Mouse (Mus musculus) forebrain, postnatal 0 days (tissue): ENCODE measurements around the gene Hist1h1d. TPM values are rescaled to one million over a fixed set of nuclear protein-coding genes. Genes with fewer than 3 reads are reported as not detected.
"Not testable (repeated sequence)": the region's sequence is repeated elsewhere in the genome, so short reads cannot be mapped to it uniquely, and the experiment has no call there.

Source experiments
- ATAC-seq: fragments of 200-750 bp; cut with Nextera tagmentation; 2 replicates; pipeline ENCODE4 v1.8.0; 2017; ENCODE audit warnings: mild to moderate bottlenecking, moderate library complexity
- DNase-seq: peaks from one replicate; pipeline ENCODE4 v3.0.0-alpha.2; 2015
- H3K27ac ChIP-seq: fragments of 300-500 bp; sonication (generic); 2 replicates; pipeline ENCODE4 v1.5.1; 2014; ENCODE audit warnings: low read depth, mild to moderate bottlenecking, antibody characterized with exemption, low read length, moderate library complexity, mixed read lengths
- H3K27me3 ChIP-seq: fragments of 300-500 bp; sonication (generic); 2 replicates; pipeline ENCODE4 v1.6.1; 2014; ENCODE audit warnings: mild to moderate bottlenecking, low read length, mixed read lengths; ENCODE audit not compliant: insufficient read depth
- H3K36me3 ChIP-seq: fragments of 300-500 bp; sonication (generic); 2 replicates; pipeline ENCODE4 v1.6.1; 2014; ENCODE audit warnings: mild to moderate bottlenecking, moderate library complexity; ENCODE audit not compliant: insufficient read depth
- H3K4me1 ChIP-seq: fragments of 300-500 bp; sonication (generic); 2 replicates; pipeline ENCODE4 v1.6.1; 2014; ENCODE audit warnings: antibody characterized with exemption; ENCODE audit not compliant: insufficient read depth
- H3K4me2 ChIP-seq: fragments of 300-500 bp; sonication (generic); 2 replicates; pipeline ENCODE4 v1.6.1; 2014; ENCODE audit warnings: low read depth, mild to moderate bottlenecking, moderate library complexity
- H3K4me3 ChIP-seq: fragments of 300-500 bp; sonication (generic); 2 replicates; pipeline ENCODE4 v1.5.1; 2014; ENCODE audit warnings: low read depth, low read length, mixed read lengths
- H3K9ac ChIP-seq: fragments of 300-500 bp; sonication (generic); 2 replicates; pipeline ENCODE4 v1.6.1; 2014; ENCODE audit warnings: mild to moderate bottlenecking
- H3K9me3 ChIP-seq: fragments of 300-500 bp; sonication (generic); 2 replicates; pipeline ENCODE4 v1.6.1; 2016; ENCODE audit warnings: low read length
- CTCF ChIP-seq: sonication (generic); IDR thresholded peaks from 2 replicates; pipeline ENCODE4 v1.5.1; 2016; ENCODE audit warnings: antibody characterized with exemption, control low read depth, low read depth
- whole genome bisulfite sequencing: fragments of 180-500 bp; shearing (Covaris S2); extraction: QIAGEN DNeasy Blood & Tissue Kit; methylation state at CpG from one replicate; pipeline ENCODE4 v1.1.7; 2014; 5-methylcytosine and 5-hydroxymethylcytosine counted together
- polyA plus RNA-seq: library from polyadenylated mRNA; unstranded; fragments of >200 nt; fragmentation: Nextera tagmentation; extraction: Ambion mirVana; gene quantifications from 2 replicates; pipeline ENCODE4 v1.2.1, GENCODE M21; 2015
- total RNA-seq: library from RNA; depleted of rRNA; stranded (reverse); fragments of >200 nt; gene quantifications from 2 replicates; pipeline ENCODE4 v1.2.3, GENCODE M21; 2014

Gene Hist1h1d
- total and polyA plus RNA-seq, 2 experiments from 2014 or later = 0.12 to 48.5 TPM

DNA sequence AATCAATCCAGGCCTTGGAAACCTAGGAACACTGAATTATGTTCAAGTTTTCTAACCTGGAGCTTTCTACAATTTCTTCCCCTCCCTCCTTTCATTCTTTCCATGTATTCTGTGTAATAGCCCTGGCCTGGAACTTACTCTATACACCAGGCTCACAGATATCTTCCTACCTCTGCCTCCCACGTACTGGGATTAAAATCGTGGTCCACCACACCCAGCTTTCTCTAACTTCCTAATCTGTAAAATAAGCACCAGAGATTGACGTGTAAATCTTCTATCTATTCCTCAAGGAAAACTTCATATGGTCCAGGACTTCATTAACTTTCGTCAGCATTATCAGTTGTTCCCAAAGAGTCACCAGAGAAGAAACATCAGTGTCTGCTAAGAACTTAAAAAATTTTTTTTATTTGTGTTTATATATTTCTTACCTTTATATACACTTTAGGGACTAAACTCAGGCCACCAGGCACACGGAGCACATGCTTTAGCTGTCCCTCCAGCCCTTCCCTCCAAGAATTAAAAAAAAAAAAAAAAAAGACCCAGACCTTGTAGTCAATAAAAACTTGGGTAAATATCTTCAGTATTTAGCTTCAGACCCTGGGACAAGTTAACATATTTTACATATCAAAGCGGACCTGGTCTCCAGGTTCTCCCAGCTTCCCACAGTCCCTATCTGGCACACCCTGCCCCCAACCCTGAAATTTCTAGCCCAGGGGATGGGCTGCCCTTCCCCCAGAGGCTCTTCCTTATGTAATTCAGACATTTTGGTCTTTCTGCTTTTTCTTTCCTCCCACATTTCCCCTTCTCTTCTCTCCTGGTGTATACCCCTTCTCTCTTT lies 29.4 kb downstream of the Hist1h1d start:
- Histone ChIP-seq H3K4me3 (peak overlapping the region; percentile 54), H3K27me3 (no peaks in the 10 kb centered on the region), H3K36me3 (no peaks in the 10 kb centered on the region), H3K27ac (peak overlapping the region; percentile 74), H3K4me2 (peak overlapping the region; percentile 82), H3K4me1 (peaks cover 10% of the 10 kb centered on the region; the same call in 1 of the 2 replicates), H3K9ac (peak overlapping the region; percentile 60), H3K9me3 (no peaks in the 10 kb centered on the region)
- TF ChIP-seq CTCF = no peak
- no peak for DNase-seq
- no peak for ATAC-seq
- WGBS = 3% methylated on average over 6 of the region's 6 CpGs

- Histone ChIP-seq H3K9ac (no peak overlapping the region), H3K27me3 (no peaks in the 10 kb centered on the region), H3K27ac (no peak overlapping the region), H3K4me2 (no peak overlapping the region), H3K4me1 (peaks cover 10% of the 10 kb centered on the region; the same call in 1 of the 2 replicates), H3K36me3 (no peaks in the 10 kb centered on the region), H3K9me3 (no peaks in the 10 kb centered on the region), H3K4me3 (no peak overlapping the region)
- ATAC-seq (no peak), DNase-seq (no peak)
- TF ChIP-seq CTCF = no peak
Observed at GRCm38 (mm10) chr13:23583387-23584068, 30.5 kb downstream of the Hist1h1d start.

GRCm38 (mm10) chr13:23584331-23584730 lies 31.3 kb downstream of the Hist1h1d start:
- Histone ChIP-seq H3K4me3 (peak overlapping the region; percentile 47), H3K4me2 (peak overlapping the region; percentile 72), H3K36me3 (no peaks in the 10 kb centered on the region), H3K27ac (peak overlapping the region; percentile 94), H3K4me1 (peaks cover 10% of the 10 kb centered on the region; the same call in 1 of the 2 replicates), H3K9me3 (no peaks in the 10 kb centered on the region), H3K9ac (peak overlapping the region; percentile 71; the same call in 1 of the 2 replicates), H3K27me3 (no peaks in the 10 kb centered on the region)
- ATAC-seq = no peak
- DNase-seq = no peak
- no peak for TF ChIP-seq CTCF

DNA sequence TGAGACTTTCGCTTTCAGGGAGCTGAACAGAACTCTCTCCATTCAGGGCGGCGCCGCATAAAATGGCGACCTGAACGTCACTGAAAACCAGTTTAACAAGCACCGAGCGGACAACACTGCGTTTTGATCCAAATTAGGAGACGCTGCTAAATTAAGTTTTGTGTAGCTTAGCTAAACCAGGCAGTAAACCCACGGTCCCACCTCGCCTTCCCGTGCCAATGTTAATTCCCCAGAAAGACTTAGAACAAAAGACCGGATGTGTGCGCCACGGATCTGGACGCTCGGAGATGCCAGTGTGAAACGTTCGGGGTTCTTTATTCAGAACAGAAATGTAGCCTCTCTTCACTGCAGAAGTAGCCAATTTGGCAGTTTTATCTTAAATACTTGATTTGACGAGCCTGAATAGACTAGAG lies 32.0 kb downstream of the Hist1h1d start:
- under 1% methylated on average over 21 of the region's 21 CpGs for WGBS
- Histone ChIP-seq H3K9me3 (no peaks in the 10 kb centered on the region), H3K27ac (peak overlapping the region; percentile 94), H3K4me3 (peak overlapping the region; percentile 47), H3K4me1 (peaks cover 10% of the 10 kb centered on the region; the same call in 1 of the 2 replicates), H3K9ac (peak overlapping the region; percentile 71), H3K27me3 (no peaks in the 10 kb centered on the region), H3K36me3 (no peaks in the 10 kb centered on the region), H3K4me2 (peak overlapping the region; percentile 72)
- ATAC-seq = peak; percentile 14
- TF ChIP-seq CTCF = no peak
- DNase-seq = peak; percentile 79

DNA sequence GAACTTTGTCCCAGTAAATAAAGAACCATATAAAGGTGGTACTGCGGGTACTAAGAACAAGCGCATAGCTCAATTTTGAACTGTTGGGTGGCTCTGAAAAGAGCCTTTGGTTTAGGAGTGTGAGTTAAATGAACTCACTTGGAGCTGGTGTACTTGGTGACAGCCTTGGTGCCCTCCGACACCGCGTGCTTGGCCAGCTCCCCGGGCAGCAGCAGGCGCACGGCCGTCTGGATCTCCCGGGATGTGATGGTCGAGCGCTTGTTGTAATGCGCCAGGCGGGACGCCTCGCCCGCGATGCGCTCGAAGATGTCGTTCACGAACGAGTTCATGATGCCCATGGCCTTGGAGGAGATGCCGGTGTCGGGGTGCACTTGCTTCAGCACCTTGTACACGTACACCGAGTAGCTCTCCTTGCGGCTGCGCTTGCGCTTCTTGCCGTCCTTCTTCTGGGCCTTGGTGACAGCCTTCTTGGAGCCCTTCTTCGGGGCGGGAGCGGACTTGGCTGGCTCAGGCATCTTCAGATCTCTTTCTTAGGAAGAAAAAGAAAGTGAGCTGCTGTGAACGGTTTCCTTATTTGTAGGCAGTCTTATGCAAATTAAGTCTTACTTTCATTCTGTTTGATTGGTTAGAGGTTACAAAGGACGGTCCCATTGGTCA lies 32.5 kb downstream of the Hist1h1d start:
- peak overlapping the region; percentile 72 for H3K4me2 ChIP-seq
- peaks cover 10% of the 10 kb centered on the region; the same call in 1 of the 2 replicates for H3K4me1 ChIP-seq
- not testable (repeated sequence) for H3K27me3 ChIP-seq, H3K36me3 ChIP-seq, H3K9me3 ChIP-seq
- H3K27ac ChIP-seq = peak overlapping the region; percentile 94
- peak overlapping the region; percentile 71 for H3K9ac ChIP-seq
- DNase-seq (peak; percentile 94), ATAC-seq (peak; percentile 88)
- WGBS = 4% methylated on average over 23 of the region's 36 CpGs
- peak overlapping the region; percentile 47 for H3K4me3 ChIP-seq

GRCm38 (mm10) chr13:23586099-23586939 lies 33.3 kb downstream of the Hist1h1d start:
- no peaks in the 10 kb centered on the region for H3K27me3 ChIP-seq
- H3K9me3 ChIP-seq = no peaks in the 10 kb centered on the region
- H3K4me2 ChIP-seq = peak overlapping the region; percentile 72
- no peaks in the 10 kb centered on the region for H3K36me3 ChIP-seq
- 2% methylated on average over 22 of the region's 22 CpGs for WGBS
- peak overlapping the region; percentile 47 for H3K4me3 ChIP-seq
- TF ChIP-seq CTCF = no peak
- H3K4me1 ChIP-seq = peaks cover 10% of the 10 kb centered on the region; the same call in 1 of the 2 replicates
- DNase-seq (no peak), ATAC-seq (no peak)
- peak overlapping the region; percentile 94 for H3K27ac ChIP-seq
- H3K9ac ChIP-seq = peak overlapping the region; percentile 37
